Mouse (Mus musculus) hindbrain, embryonic 11.5 days (tissue): Measurements from ENCODE around the gene Zhx3. TPM values are rescaled to one million over a fixed set of nuclear protein-coding genes. Genes with fewer than 3 reads are reported as not detected.

Experiments
- ATAC-seq: fragments of 200-750 bp; cut with Nextera tagmentation; 2 replicates; pipeline ENCODE4 v1.8.0; 2017; ENCODE audit warnings: mild to moderate bottlenecking, moderate TSS enrichment, moderate library complexity; ENCODE audit not compliant: low FRiP score
- DNase-seq: peaks from one replicate; pipeline ENCODE4 v3.0.0-alpha.2; 2015; ENCODE audit warnings: low spot score
- H3K27ac ChIP-seq: fragments of 300-500 bp; sonication (generic); 2 replicates; pipeline ENCODE4 v1.5.1; 2014; ENCODE audit warnings: mild to moderate bottlenecking, low read depth, low read length
- H3K27me3 ChIP-seq: fragments of 300-500 bp; sonication (generic); 2 replicates; pipeline ENCODE4 v1.6.1; 2014; ENCODE audit warnings: mild to moderate bottlenecking, low read length, moderate library complexity, mixed read lengths; ENCODE audit not compliant: control insufficient read depth, insufficient read depth
- H3K36me3 ChIP-seq: fragments of 300-500 bp; sonication (generic); 2 replicates; pipeline ENCODE4 v1.6.1; 2014; ENCODE audit warnings: mild to moderate bottlenecking, low read length, moderate library complexity, mixed read lengths; ENCODE audit not compliant: control insufficient read depth, insufficient read depth
- H3K4me1 ChIP-seq: fragments of 300-500 bp; sonication (generic); replicated peaks from 2 replicates; pipeline ENCODE4 v1.6.1; 2014; ENCODE audit warnings: low read length, mixed read lengths; ENCODE audit not compliant: control insufficient read depth, insufficient read depth
- H3K4me2 ChIP-seq: fragments of 300-500 bp; sonication (generic); replicated peaks from 2 replicates; pipeline ENCODE4 v1.6.1; 2014; ENCODE audit warnings: mild to moderate bottlenecking, low read depth, low read length
- H3K4me3 ChIP-seq: fragments of 300-500 bp; sonication (generic); 2 replicates; pipeline ENCODE4 v1.5.1; 2014; ENCODE audit warnings: low read depth, low read length
- H3K9ac ChIP-seq: fragments of 300-500 bp; sonication (generic); 2 replicates; pipeline ENCODE4 v1.6.1; 2014; ENCODE audit warnings: low read depth, low read length
- H3K9me3 ChIP-seq: fragments of 300-500 bp; sonication (generic); 2 replicates; pipeline ENCODE4 v1.6.1; 2016; ENCODE audit warnings: low read length; ENCODE audit not compliant: control insufficient read depth
- WGBS: fragments of 180-500 bp; shearing (Covaris S2); extraction: QIAGEN DNeasy Blood & Tissue Kit; methylation state at CpG from one replicate; pipeline ENCODE4 v1.1.7; 2014; 5-methylcytosine and 5-hydroxymethylcytosine counted together
- polyA plus RNA-seq: library from polyadenylated mRNA; unstranded; fragments of >200 nt; fragmentation: Nextera tagmentation; extraction: Ambion mirVana; gene quantifications from 2 replicates; pipeline ENCODE4 v1.2.1, GENCODE M21; 2014

The Zhx3 gene
- polyA plus RNA-seq, 1 experiment from 2014 or later, result 11.0 TPM

- Histone ChIP-seq H3K27ac (no peak within 1 kb of the TSS), H3K36me3 (no peaks in the 10 kb centered on the region), H3K9me3 (no peaks in the 10 kb centered on the region), H3K9ac (no peak within 1 kb of the TSS), H3K27me3 (no peaks in the 10 kb centered on the region), H3K4me3 (no peak within 1 kb of the TSS), H3K4me2 (no peak within 1 kb of the TSS), H3K4me1 (no peaks in the 10 kb centered on the region)
- no peak for ATAC-seq
- WGBS, result 82% methylated on average over 13 of the region's 13 CpGs
- no peak for DNase-seq
Measured at GRCm38 (mm10) chr2:160880453-160881195, 7.8 kb upstream of the Zhx3 start, which contains the start of gene Lpin3. Gene Lpin3, plus strand, starts transcription at chr2:160880670.

GRCm38 (mm10) chr2:160876115-160876514 is 3.3 kb upstream of the Zhx3 start:
- Histone ChIP-seq H3K27ac (no peak overlapping the region), H3K27me3 (no peaks in the 10 kb centered on the region), H3K9ac (no peak overlapping the region), H3K36me3 (no peaks in the 10 kb centered on the region), H3K4me2 (no peak overlapping the region), H3K4me1 (peaks cover 5% of the 10 kb centered on the region; the same call in 1 of the 2 replicates), H3K4me3 (no peak overlapping the region), H3K9me3 (no peaks in the 10 kb centered on the region)
- DNase-seq (peak; percentile 18), ATAC-seq (no peak)
- 85% methylated on average over 4 of the region's 4 CpGs for WGBS

GRCm38 (mm10) chr2:160874231-160874877 is 1.6 kb upstream of the Zhx3 start:
- Histone ChIP-seq H3K4me2 (no peak overlapping the region), H3K4me1 (peaks cover 5% of the 10 kb centered on the region; the same call in 1 of the 2 replicates), H3K9ac (no peak overlapping the region), H3K36me3 (no peaks in the 10 kb centered on the region), H3K27me3 (no peaks in the 10 kb centered on the region), H3K9me3 (no peaks in the 10 kb centered on the region), H3K27ac (no peak overlapping the region), H3K4me3 (no peak overlapping the region)
- DNase-seq (no peak), ATAC-seq (no peak)
- WGBS, result 86% methylated on average over 5 of the region's 5 CpGs

GRCm38 (mm10) chr2:160872395-160872794 is 403 bp downstream of the Zhx3 start:
- peaks cover 5% of the 10 kb centered on the region; the same call in 1 of the 2 replicates for H3K4me1 ChIP-seq
- ATAC-seq (peak; percentile 93), DNase-seq (peak; percentile 77)
- peak overlapping the region; percentile 63 for H3K4me2 ChIP-seq
- H3K9me3 ChIP-seq, result no peaks in the 10 kb centered on the region
- H3K9ac ChIP-seq, result peak overlapping the region; percentile 81
- peak overlapping the region; percentile 97 for H3K27ac ChIP-seq
- H3K27me3 ChIP-seq, result no peaks in the 10 kb centered on the region
- 0% methylated on average over 43 of the region's 47 CpGs for WGBS
- H3K4me3 ChIP-seq, result peak overlapping the region; percentile 77
- H3K36me3 ChIP-seq, result no peaks in the 10 kb centered on the region

- no peak overlapping the region for H3K4me2 ChIP-seq
- ATAC-seq (no peak), DNase-seq (no peak)
- peaks cover 5% of the 10 kb centered on the region; the same call in 1 of the 2 replicates for H3K4me1 ChIP-seq
- no peak overlapping the region for H3K4me3 ChIP-seq
- no peaks in the 10 kb centered on the region for H3K27me3 ChIP-seq
- no peaks in the 10 kb centered on the region for H3K36me3 ChIP-seq
- no peak overlapping the region for H3K9ac ChIP-seq
- WGBS, result 87% methylated on average over 3 of the region's 3 CpGs
- no peaks in the 10 kb centered on the region for H3K9me3 ChIP-seq
- no peak overlapping the region for H3K27ac ChIP-seq
Measured at GRCm38 (mm10) chr2:160871310-160871709, 1.5 kb downstream of the Zhx3 start.

- WGBS, result 72% methylated on average over 3 of the region's 3 CpGs
- no peak for DNase-seq
- no peak overlapping the region for H3K9ac ChIP-seq
- no peak overlapping the region for H3K4me3 ChIP-seq
- no peak overlapping the region for H3K27ac ChIP-seq
- H3K4me2 ChIP-seq, result no peak overlapping the region
- H3K9me3 ChIP-seq, result no peaks in the 10 kb centered on the region
- no peak for ATAC-seq
- H3K27me3 ChIP-seq, result no peaks in the 10 kb centered on the region
- H3K4me1 ChIP-seq, result peaks cover 5% of the 10 kb centered on the region; the same call in 1 of the 2 replicates
- no peaks in the 10 kb centered on the region for H3K36me3 ChIP-seq
Measured at GRCm38 (mm10) chr2:160869446-160869845, 3.4 kb downstream of the Zhx3 start.

GRCm38 (mm10) chr2:160865266-160865665 is 7.5 kb downstream of the Zhx3 start:
- DNase-seq (no peak), ATAC-seq (no peak)
- Histone ChIP-seq H3K9ac (no peak overlapping the region), H3K27me3 (no peaks in the 10 kb centered on the region), H3K27ac (no peak overlapping the region), H3K4me1 (no peaks in the 10 kb centered on the region), H3K4me3 (no peak overlapping the region), H3K4me2 (no peak overlapping the region), H3K9me3 (no peaks in the 10 kb centered on the region), H3K36me3 (no peaks in the 10 kb centered on the region)
- 62% methylated on average over 2 of the region's 2 CpGs for WGBS

- DNase-seq (no peak), ATAC-seq (no peak)
- Histone ChIP-seq H3K27ac (no peak overlapping the region), H3K9ac (no peak overlapping the region), H3K36me3 (no peaks in the 10 kb centered on the region), H3K4me1 (no peaks in the 10 kb centered on the region), H3K4me3 (no peak overlapping the region), H3K27me3 (no peaks in the 10 kb centered on the region), H3K4me2 (no peak overlapping the region), H3K9me3 (no peaks in the 10 kb centered on the region)
- 84% methylated on average over 1 of the region's 1 CpGs for WGBS
Measured at GRCm38 (mm10) chr2:160864112-160864511, 8.7 kb downstream of the Zhx3 start.

- Histone ChIP-seq H3K27me3 (no peaks in the 10 kb centered on the region), H3K4me3 (no peak overlapping the region), H3K36me3 (no peaks in the 10 kb centered on the region), H3K4me1 (no peaks in the 10 kb centered on the region), H3K27ac (no peak overlapping the region), H3K4me2 (no peak overlapping the region), H3K9me3 (no peaks in the 10 kb centered on the region), H3K9ac (no peak overlapping the region)
- WGBS, result 90% methylated on average over 1 of the region's 1 CpGs
- DNase-seq (no peak), ATAC-seq (no peak)
Measured at GRCm38 (mm10) chr2:160860363-160860762, 12.4 kb downstream of the Zhx3 start.
